Comparison of ENCODE assay signal across 16 mouse cellular contexts in the genomic region with DNA sequence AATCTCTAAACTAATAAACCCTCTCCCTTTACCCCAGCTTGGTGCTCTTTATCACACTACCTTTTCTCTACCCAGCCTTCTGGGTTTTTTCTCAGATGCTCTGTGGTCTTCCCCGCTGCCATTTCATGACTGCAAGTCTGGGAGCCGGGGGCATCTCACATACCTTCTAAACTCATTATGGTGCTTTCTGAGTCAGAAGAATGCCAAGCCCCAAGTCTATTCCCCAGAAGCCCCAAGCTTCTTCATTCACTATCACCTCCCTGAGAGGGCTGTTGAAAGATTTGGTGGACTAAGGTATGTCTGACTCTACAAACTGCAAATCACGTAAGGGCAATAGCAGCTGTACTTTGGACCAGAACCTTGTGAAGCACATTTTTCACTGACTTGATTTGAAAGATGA. TPM values are rescaled to one million over a fixed set of nuclear protein-coding genes. Genes with fewer than 3 reads are reported as not detected.
"Had no signal": no experiment of that assay in that cellular context is flagged by ENCODE, and none has a peak within 500 bp of the region (broad histone marks: within the 10 kb centered on the region; RNA-seq: fewer than 3 reads in every experiment).

No protein-coding gene starts in this region.

- H3K4me2 ChIP-seq: neural tube, embryonic 15.5 days; stomach, embryonic 15.5 days had no signal

- H3K36me3 ChIP-seq: neural tube, embryonic 15.5 days had no signal

- DNase-seq: retina, postnatal 1 day; right cerebral cortex, adult 18-20 months; right cerebral cortex, postnatal 14 days; right cerebral cortex, postnatal 25 days; right cerebral cortex, postnatal 4 days; spleen, adult 18-20 months; thymus, adult 18-20 months; thymus, adult 2 months; thymus, postnatal 14 days; thymus, postnatal 25 days; thymus, postnatal 36 days; thymus, postnatal 4 days had no signal

- H3K27me3 ChIP-seq: neural tube, embryonic 15.5 days; stomach, embryonic 15.5 days had no signal

- H3K4me3 ChIP-seq: neural tube, embryonic 15.5 days; stomach, embryonic 15.5 days had no signal

- H3K27ac ChIP-seq: neural tube, embryonic 15.5 days; stomach, embryonic 15.5 days; stomach, postnatal 0 days had no signal

- H3K9ac ChIP-seq: neural tube, embryonic 15.5 days; stomach, embryonic 15.5 days had no signal

- H3K9me3 ChIP-seq: neural tube, embryonic 15.5 days; stomach, embryonic 15.5 days had no signal

RNA-seq across cellular contexts. Expression of a gene that starts 30.3 kb away (rescaled TPM):
- total RNA-seq: neutrophil, adult 5-6 weeks had no signal
